Mouse (Mus musculus) urinary bladder, adult 2 months (tissue): Measurements from ENCODE around the gene Eno3. TPM values are rescaled to one million over a fixed set of nuclear protein-coding genes. Genes with fewer than 3 reads are reported as not detected.

Source experiments
- DNase-seq: peaks from one replicate; pipeline ENCODE4 v3.0.0; 2022; ENCODE audit warnings: low spot score
- polyA plus RNA-seq: library from polyadenylated mRNA; depleted of rRNA; stranded (reverse); fragments of >200 nt; gene quantifications from 2 replicates; pipeline ENCODE4 v1.2.3, GENCODE M21; 2012

Eno3 gene
- polyA plus RNA-seq, 1 experiment: 126 TPM

GRCm38 (mm10) chr11:70657573-70657972, 571 bp downstream of the Eno3 start:
- DNase-seq: no peak

GRCm38 (mm10) chr11:70657991-70658390, 989 bp downstream of the Eno3 start:
- DNase-seq: no peak

GRCm38 (mm10) chr11:70658521-70658920, 1.5 kb downstream of the Eno3 start:
- DNase-seq: no peak

GRCm38 (mm10) chr11:70658942-70659341, 1.9 kb downstream of the Eno3 start:
- DNase-seq: no peak

GRCm38 (mm10) chr11:70660571-70660970, 3.6 kb downstream of the Eno3 start:
- no peak for DNase-seq

- no peak for DNase-seq
Measured at GRCm38 (mm10) chr11:70663101-70663500, 6.1 kb downstream of the Eno3 start.

- no peak for DNase-seq
Measured at GRCm38 (mm10) chr11:70663957-70664356, 7.0 kb downstream of the Eno3 start.

- DNase-seq: no peak
Measured at GRCm38 (mm10) chr11:70664741-70665140, 7.7 kb downstream of the Eno3 start.

- no peak for DNase-seq
Measured at GRCm38 (mm10) chr11:70666687-70667086, 9.7 kb downstream of the Eno3 start.

- DNase-seq: no peak
Measured at GRCm38 (mm10) chr11:70667271-70668150, 10.5 kb downstream of the Eno3 start.

GRCm38 (mm10) chr11:70668335-70668770, 11.4 kb downstream of the Eno3 start:
- peak; percentile 65 for DNase-seq

GRCm38 (mm10) chr11:70668771-70669505, 11.9 kb downstream of the Eno3 start, which contains the start of gene Spag7:
TSS of gene Spag7 (minus strand) at chr11:70669416.
- DNase-seq: peak; percentile 94

- DNase-seq: peak; percentile 58
Measured at GRCm38 (mm10) chr11:70669582-70670345, 12.8 kb downstream of the Eno3 start.

- no peak for DNase-seq
Measured at GRCm38 (mm10) chr11:70670483-70670882, 13.5 kb downstream of the Eno3 start.

- DNase-seq: no peak
Measured at GRCm38 (mm10) chr11:70671333-70672047, 14.5 kb downstream of the Eno3 start.

GRCm38 (mm10) chr11:70674014-70674413, 17.0 kb downstream of the Eno3 start:
- DNase-seq: no peak

- no peak for DNase-seq
Measured at GRCm38 (mm10) chr11:70674501-70674900, 17.5 kb downstream of the Eno3 start.

- DNase-seq: no peak
Measured at GRCm38 (mm10) chr11:70678092-70678491, 21.1 kb downstream of the Eno3 start.

GRCm38 (mm10) chr11:70678576-70678975, 21.6 kb downstream of the Eno3 start:
- DNase-seq: no peak

GRCm38 (mm10) chr11:70679361-70679760, 22.4 kb downstream of the Eno3 start:
- DNase-seq: no peak

GRCm38 (mm10) chr11:70679894-70680293, 22.9 kb downstream of the Eno3 start:
- no peak for DNase-seq
